Mouse (Mus musculus): ENCODE measurements around the gene Thap4.
"Not testable (repeated sequence)": the region's sequence is repeated elsewhere in the genome, so short reads cannot be mapped to it uniquely, and the experiment has no call there.

The Thap4 gene

GRCm38 (mm10) chr1:93689901-93690496, 64.7 kb downstream of the Thap4 start:
- DNase-seq (ENCODE audit: low spot score) = no peak

GRCm38 (mm10) chr1:93688154-93688553, 66.5 kb downstream of the Thap4 start:
- no peak for DNase-seq (ENCODE audit: low spot score)

- DNase-seq (ENCODE audit: low spot score) = no peak
Observed at GRCm38 (mm10) chr1:93686961-93687320, 67.7 kb downstream of the Thap4 start.

GRCm38 (mm10) chr1:93686245-93686960, 68.3 kb downstream of the Thap4 start:
- no peak for DNase-seq (ENCODE audit: low spot score)

- DNase-seq (ENCODE audit: low spot score) = no peak
Observed at GRCm38 (mm10) chr1:93685401-93686244, 69.0 kb downstream of the Thap4 start, which contains the start of gene Bok. Gene Bok (plus strand): TSS chr1:93685660.

GRCm38 (mm10) chr1:93679889-93680568, 74.6 kb downstream of the Thap4 start:
- no peak for DNase-seq (ENCODE audit: low spot score)

- DNase-seq (ENCODE audit: low spot score) = no peak
Observed at GRCm38 (mm10) chr1:93678386-93678785, 76.3 kb downstream of the Thap4 start.

GRCm38 (mm10) chr1:93672682-93673081, 82.0 kb downstream of the Thap4 start:
- DNase-seq (ENCODE audit: low spot score) = no peak

GRCm38 (mm10) chr1:93669941-93670340, 84.7 kb downstream of the Thap4 start:
- no peak for DNase-seq (ENCODE audit: low spot score)

- DNase-seq (ENCODE audit: low spot score) = peak; percentile 76
Observed at GRCm38 (mm10) chr1:93668791-93669548, 85.7 kb downstream of the Thap4 start.

GRCm38 (mm10) chr1:93667760-93668400, 86.8 kb downstream of the Thap4 start:
- peak; percentile 65 for DNase-seq (ENCODE audit: low spot score)

GRCm38 (mm10) chr1:93658559-93658958, 96.1 kb downstream of the Thap4 start, which contains the start of gene Stk25:
Gene Stk25 (minus strand): TSS chr1:93658659.
- DNase-seq (ENCODE audit: low spot score) = not testable (repeated sequence)

- DNase-seq (ENCODE audit: low spot score) = no peak
Observed at GRCm38 (mm10) chr1:93657025-93657360, 97.7 kb downstream of the Thap4 start.

GRCm38 (mm10) chr1:93656325-93657024, 98.2 kb downstream of the Thap4 start:
- no peak for DNase-seq (ENCODE audit: low spot score)

- no peak for DNase-seq (ENCODE audit: low spot score)
Observed at GRCm38 (mm10) chr1:93654798-93655197, 99.9 kb downstream of the Thap4 start.

- DNase-seq (ENCODE audit: low spot score) = no peak
Observed at GRCm38 (mm10) chr1:93654275-93654674, 100.4 kb downstream of the Thap4 start.

Data from T-cell, adult 2 months (primary cell).